ENCODE assay signal across 12 mouse cellular contexts in genomic region chr10:123060831-123061230, GRCm38 (mm10). TPM values are rescaled to one million over a fixed set of nuclear protein-coding genes. Genes with fewer than 3 reads are reported as not detected.
DNase-seq lines count a peak whose midpoint lies in the region; ATAC-seq and TF ChIP-seq lines count a peak whose summit lies in the region.
"Had no signal": no experiment of that assay in that cellular context is flagged by ENCODE, and none has a peak within 500 bp of the region (broad histone marks: within the 10 kb centered on the region; RNA-seq: fewer than 3 reads in every experiment).

No protein-coding gene starts in this region.

- no peaks in the 10 kb centered on the region for H3K9me3 ChIP-seq in liver, embryonic 16.5 days (replicated peaks; ENCODE audit: control insufficient read depth, low read length)
- H3K9me3 ChIP-seq: intestine, embryonic 15.5 days; limb, embryonic 13.5 days; midbrain, embryonic 15.5 days had no signal

- peak; percentile 35; the same call in 1 of the 2 replicates for ATAC-seq in liver, embryonic 16.5 days (ENCODE audit: low read depth)
- ATAC-seq: intestine, embryonic 15.5 days; midbrain, embryonic 15.5 days had no signal

- no peaks in the 10 kb centered on the region for H3K36me3 ChIP-seq in liver, embryonic 16.5 days (ENCODE audit: control insufficient read depth, insufficient read depth)
- H3K36me3 ChIP-seq in macrophage (ENCODE audit: inconsistent target) = peaks cover 13% of the 10 kb centered on the region; the same call in 1 of the 2 replicates
- H3K36me3 ChIP-seq: intestine, embryonic 15.5 days; midbrain, embryonic 15.5 days had no signal

- peaks cover 83% of the 10 kb centered on the region for H3K79me2 ChIP-seq in macrophage (ENCODE audit: inconsistent target)

- no peaks in the 10 kb centered on the region for H3K27me3 ChIP-seq in cerebellum, adult 2 months (ENCODE audit: control insufficient read depth, insufficient read depth, low read length)
- H3K27me3 ChIP-seq in liver, embryonic 16.5 days (ENCODE audit: control insufficient read depth, insufficient read depth, low read depth, low read length) = no peaks in the 10 kb centered on the region
- H3K27me3 ChIP-seq: intestine, embryonic 15.5 days; limb, embryonic 13.5 days; midbrain, embryonic 15.5 days had no signal

- intact Hi-C loops in heart, postnatal 10 days (cut with DNase I) = no loop called here
- intact Hi-C loops in left cerebral cortex, adult 2 months (cut with DNase I) = no loop called here

- TF ChIP-seq CTCF in cerebellum, adult 2 months (IDR thresholded peaks at IDR 0.05; ENCODE audit: borderline replicate concordance, insufficient read depth, low read depth, low read length) = no peak
- TF ChIP-seq CTCF in left cerebral cortex, adult 2 months (IDR thresholded peaks at IDR 0.05) = no peak

- H3K4me2 ChIP-seq in liver, embryonic 16.5 days (ENCODE audit: low read depth, low read length) = no peak overlapping the region
- H3K4me2 ChIP-seq: intestine, embryonic 15.5 days; limb, embryonic 13.5 days; midbrain, embryonic 15.5 days had no signal

- H3K27ac ChIP-seq in cerebellum, adult 2 months (ENCODE audit: insufficient read depth, low read length) = 0 out of 2 replicates have a peak overlapping the region, but pooled peaks have one; percentile 27
- no peak overlapping the region for H3K27ac ChIP-seq in liver, embryonic 16.5 days (ENCODE audit: low read length)
- H3K27ac ChIP-seq in macrophage = peak overlapping the region; percentile 84
- H3K27ac ChIP-seq in left cerebral cortex, adult 2 months = no peak overlapping the region
- H3K27ac ChIP-seq: intestine, embryonic 15.5 days; limb, embryonic 13.5 days; midbrain, embryonic 15.5 days had no signal

- H3K4me3 ChIP-seq in cerebellum, adult 2 months (replicated peaks; ENCODE audit: insufficient read depth, low read depth, low read length) = no peak overlapping the region
- H3K4me3 ChIP-seq in liver, embryonic 16.5 days (ENCODE audit: low read depth, low read length) = no peak overlapping the region
- no peak overlapping the region for H3K4me3 ChIP-seq in macrophage (ENCODE audit: inconsistent target)
- no peak overlapping the region for H3K4me3 ChIP-seq in left cerebral cortex, adult 2 months
- H3K4me3 ChIP-seq: intestine, embryonic 15.5 days; limb, embryonic 13.5 days; midbrain, embryonic 15.5 days had no signal

- no peak for TF ChIP-seq POLR2A in cerebellum, adult 2 months (IDR thresholded peaks at IDR 0.05; ENCODE audit: borderline replicate concordance, insufficient read depth, low read length)

- DNase-seq in cerebellum, adult 2 months = no peak
- no peak for DNase-seq in cerebellum, adult 8-10 months
- DNase-seq in liver = no peak
- peak; percentile 56 to 65 for DNase-seq in heart, postnatal 10 days
- DNase-seq in left cerebral cortex, adult 2 months (ENCODE audit: extremely low spot score in 1 of 2, low spot score in 2 of 2) = no peak
- no peak for DNase-seq in adrenal gland, postnatal 14 days
- DNase-seq: cerebellum, postnatal 10 days had no signal

- no peak overlapping the region for H3K9ac ChIP-seq in liver, embryonic 16.5 days (ENCODE audit: low read depth, low read length)
- H3K9ac ChIP-seq: intestine, embryonic 15.5 days; limb, embryonic 13.5 days; midbrain, embryonic 15.5 days had no signal

- peaks cover 8% of the 10 kb centered on the region for H3K4me1 ChIP-seq in cerebellum, adult 2 months (ENCODE audit: control insufficient read depth, insufficient read depth, low read length)
- no peaks in the 10 kb centered on the region for H3K4me1 ChIP-seq in liver, embryonic 16.5 days (ENCODE audit: control insufficient read depth, low read depth, low read length)
- H3K4me1 ChIP-seq: intestine, embryonic 15.5 days; limb, embryonic 13.5 days; midbrain, embryonic 15.5 days had no signal

- 80% methylated on average over 6 of the region's 6 CpGs for WGBS in cerebellum, adult 2 months
- WGBS in liver, embryonic 16.5 days (ENCODE audit: insufficient replicate concordance) = 75% methylated on average over 6 of the region's 6 CpGs
- WGBS in macrophage (ENCODE audit: missing documents) = 42% methylated on average over 6 of the region's 6 CpGs

RNA-seq across cellular contexts. Expression of gene Mon2, which starts 15.5 kb away (rescaled TPM):
- 64.1 and 67.2 TPM in 2 replicates for polyA plus RNA-seq in cerebellum, adult 2 months (2012; rRNA removed)
- 7.5 and 7.6 TPM in 2 replicates for polyA plus RNA-seq in liver, embryonic 16.5 days (2015; fragmentation: Nextera tagmentation; extraction: Ambion mirVana)
- total RNA-seq in heart, postnatal 10 days (2021) = 10 to 100 TPM; 49.0 to 53.1 TPM
- total RNA-seq in macrophage (2018; cell fraction: chromatin; rRNA removed) = 100 to 1,000 TPM; 130 to 521 (median 254) TPM
- total RNA-seq in macrophage (2018; cell fraction: cytosol; rRNA removed) = 10 to 100 TPM; 30.8 to 81.0 (median 52.1) TPM
- total RNA-seq in macrophage (2018; cell fraction: nucleus; rRNA removed) = 100 to 1,000 TPM in 22 of 26 experiments, 10 to 100 TPM in 4; 81.5 to 299 (median 138) TPM
- 34.3 to 59.9 TPM (median 48.0 TPM) in 3 replicates for polyA plus RNA-seq in macrophage (2018)
- total RNA-seq in left cerebral cortex, adult 2 months (2021) = 100 to 1,000 TPM in 1 of 2 experiments, 10 to 100 TPM in 1; 98.6 to 104 TPM
- 71.8 and 85.9 TPM in 2 replicates for total RNA-seq in adrenal gland, postnatal 14 days (2021)

Comparison
In these comparisons a context has a peak if more than half of its experiments do, and no peak if none do; other contexts are left out.
1. DNase-seq: peak in heart, postnatal 10 days (2 of 2); none in cerebellum, adult 2 months (0 of 2), cerebellum, adult 8-10 months (single experiment), liver (single experiment), left cerebral cortex, adult 2 months (0 of 2) and adrenal gland, postnatal 14 days (single experiment).
2. H3K27ac ChIP-seq: peak in cerebellum, adult 2 months (single experiment) and macrophage (single experiment); none in liver, embryonic 16.5 days (single experiment) and left cerebral cortex, adult 2 months (single experiment).